8 mouse cellular contexts compared by ENCODE assay signal in genomic region chr15:85654791-85655190, GRCm38 (mm10).
DNase-seq lines count a peak whose midpoint lies in the region; ATAC-seq and TF ChIP-seq lines count a peak whose summit lies in the region.

No protein-coding gene starts in this region.

- WGBS in forebrain, embryonic 13.5 days, result 82% methylated on average over 3 of the region's 3 CpGs
- WGBS in forebrain, embryonic 10.5 days, result 91% methylated on average over 3 of the region's 3 CpGs
- WGBS in lung, adult 2 months, result 55% methylated on average over 3 of the region's 3 CpGs
- WGBS in embryonic facial prominence, embryonic 15.5 days, result 85% methylated on average over 3 of the region's 3 CpGs
- 53% methylated on average over 3 of the region's 3 CpGs for WGBS in neural tube, embryonic 13.5 days

- TF ChIP-seq POLR2A in lung, adult 2 months (IDR thresholded peaks at IDR 0.05; ENCODE audit: borderline replicate concordance, extremely low read depth, low read depth, low read length), result no peak

- H3K36me3 ChIP-seq in forebrain, embryonic 13.5 days (ENCODE audit: poor library complexity, severe bottlenecking), result no peaks in the 10 kb centered on the region
- no peaks in the 10 kb centered on the region for H3K36me3 ChIP-seq in forebrain, embryonic 10.5 days (replicated peaks)
- 0 out of 2 replicates have a peak, but pooled peaks cover 5% of the 10 kb centered on the region for H3K36me3 ChIP-seq in embryonic facial prominence, embryonic 15.5 days
- 0 out of 2 replicates have a peak, but pooled peaks cover 4% of the 10 kb centered on the region for H3K36me3 ChIP-seq in neural tube, embryonic 13.5 days

- TF ChIP-seq CTCF in lung, adult 2 months (IDR thresholded peaks at IDR 0.05; ENCODE audit: insufficient read depth, low read length), result no peak

- peaks cover 53% of the 10 kb centered on the region for H3K27me3 ChIP-seq in forebrain, embryonic 13.5 days
- peaks cover 100% of the 10 kb centered on the region for H3K27me3 ChIP-seq in forebrain, embryonic 10.5 days (ENCODE audit: poor library complexity, severe bottlenecking)
- 0 out of 2 replicates have a peak, but pooled peaks cover 4% of the 10 kb centered on the region for H3K27me3 ChIP-seq in embryonic facial prominence, embryonic 15.5 days
- H3K27me3 ChIP-seq in neural tube, embryonic 13.5 days, result peaks cover 42% of the 10 kb centered on the region

- DNase-seq in forebrain, embryonic 10.5 days (ENCODE audit: extremely low spot score, low spot score), result no peak
- DNase-seq in lung, adult 2 months, result no peak
- no peak for DNase-seq in lung, postnatal 4 days
- no peak for DNase-seq in right cerebral cortex, postnatal 36 days (ENCODE audit: low spot score in 2 of 2)
- no peak for DNase-seq in layer of hippocampus, adult 11-12 months (ENCODE audit: low spot score)

- H3K27ac ChIP-seq in forebrain, embryonic 13.5 days, result peak overlapping the region; percentile 99
- H3K27ac ChIP-seq in forebrain, embryonic 10.5 days, result no peak overlapping the region
- peak overlapping the region; percentile 99 for H3K27ac ChIP-seq in embryonic facial prominence, embryonic 15.5 days (replicated peaks)
- H3K27ac ChIP-seq in neural tube, embryonic 13.5 days (replicated peaks), result peak overlapping the region; percentile 100

- H3K9me3 ChIP-seq in forebrain, embryonic 13.5 days (replicated peaks), result no peaks in the 10 kb centered on the region
- H3K9me3 ChIP-seq in forebrain, embryonic 10.5 days, result no peaks in the 10 kb centered on the region
- H3K9me3 ChIP-seq in embryonic facial prominence, embryonic 15.5 days (replicated peaks), result no peaks in the 10 kb centered on the region
- no peaks in the 10 kb centered on the region for H3K9me3 ChIP-seq in neural tube, embryonic 13.5 days

- ATAC-seq in forebrain, embryonic 13.5 days, result no peak
- ATAC-seq in embryonic facial prominence, embryonic 15.5 days (ENCODE audit: insufficient number of reproducible peaks, low FRiP score, low TSS enrichment, low read depth), result no peak
- ATAC-seq in neural tube, embryonic 13.5 days (ENCODE audit: low read depth), result no peak

- peaks cover 58% of the 10 kb centered on the region for H3K4me1 ChIP-seq in forebrain, embryonic 13.5 days
- peaks cover 23% of the 10 kb centered on the region for H3K4me1 ChIP-seq in forebrain, embryonic 10.5 days
- H3K4me1 ChIP-seq in lung, adult 2 months (ENCODE audit: control insufficient read depth, insufficient read depth, low read length), result peaks cover 29% of the 10 kb centered on the region
- peaks cover 58% of the 10 kb centered on the region for H3K4me1 ChIP-seq in embryonic facial prominence, embryonic 15.5 days
- peaks cover 88% of the 10 kb centered on the region for H3K4me1 ChIP-seq in neural tube, embryonic 13.5 days (replicated peaks)

- H3K9ac ChIP-seq in forebrain, embryonic 13.5 days, result peak overlapping the region; percentile 44
- H3K9ac ChIP-seq in embryonic facial prominence, embryonic 15.5 days, result no peak overlapping the region
- H3K9ac ChIP-seq in neural tube, embryonic 13.5 days, result peak overlapping the region; percentile 88

- 0 out of 2 replicates have a peak overlapping the region, but pooled peaks have one; percentile 6 for H3K4me3 ChIP-seq in forebrain, embryonic 13.5 days
- H3K4me3 ChIP-seq in forebrain, embryonic 10.5 days, result no peak overlapping the region
- H3K4me3 ChIP-seq in lung, adult 2 months (replicated peaks; ENCODE audit: extremely low read depth, low read depth, low read length), result peak overlapping the region; percentile 17
- H3K4me3 ChIP-seq in embryonic facial prominence, embryonic 15.5 days (replicated peaks), result no peak overlapping the region
- peak overlapping the region; percentile 42 for H3K4me3 ChIP-seq in neural tube, embryonic 13.5 days

- H3K4me2 ChIP-seq in forebrain, embryonic 13.5 days, result peak overlapping the region; percentile 70
- peak overlapping the region; percentile 86 for H3K4me2 ChIP-seq in embryonic facial prominence, embryonic 15.5 days (replicated peaks)
- H3K4me2 ChIP-seq in neural tube, embryonic 13.5 days, result peak overlapping the region; percentile 72

Comparison
In these comparisons a context has a peak if more than half of its experiments do, and no peak if none do; other contexts are left out.
1. H3K4me3 ChIP-seq: peak in forebrain, embryonic 13.5 days (single experiment), lung, adult 2 months (single experiment) and neural tube, embryonic 13.5 days (single experiment); none in forebrain, embryonic 10.5 days (single experiment) and embryonic facial prominence, embryonic 15.5 days (single experiment).
2. Peak in every context shown above with its lines, with median percentiles within 50 percentile points of each other: H3K4me2 ChIP-seq.